Mouse (Mus musculus): Measurements from ENCODE around the gene Twist2. TPM values are rescaled to one million over a fixed set of nuclear protein-coding genes. Genes with fewer than 3 reads are reported as not detected.

The Twist2 gene
- polyA plus RNA-seq (2012; rRNA removed), result 11.6 and 12.9 TPM in 2 replicates

DNA sequence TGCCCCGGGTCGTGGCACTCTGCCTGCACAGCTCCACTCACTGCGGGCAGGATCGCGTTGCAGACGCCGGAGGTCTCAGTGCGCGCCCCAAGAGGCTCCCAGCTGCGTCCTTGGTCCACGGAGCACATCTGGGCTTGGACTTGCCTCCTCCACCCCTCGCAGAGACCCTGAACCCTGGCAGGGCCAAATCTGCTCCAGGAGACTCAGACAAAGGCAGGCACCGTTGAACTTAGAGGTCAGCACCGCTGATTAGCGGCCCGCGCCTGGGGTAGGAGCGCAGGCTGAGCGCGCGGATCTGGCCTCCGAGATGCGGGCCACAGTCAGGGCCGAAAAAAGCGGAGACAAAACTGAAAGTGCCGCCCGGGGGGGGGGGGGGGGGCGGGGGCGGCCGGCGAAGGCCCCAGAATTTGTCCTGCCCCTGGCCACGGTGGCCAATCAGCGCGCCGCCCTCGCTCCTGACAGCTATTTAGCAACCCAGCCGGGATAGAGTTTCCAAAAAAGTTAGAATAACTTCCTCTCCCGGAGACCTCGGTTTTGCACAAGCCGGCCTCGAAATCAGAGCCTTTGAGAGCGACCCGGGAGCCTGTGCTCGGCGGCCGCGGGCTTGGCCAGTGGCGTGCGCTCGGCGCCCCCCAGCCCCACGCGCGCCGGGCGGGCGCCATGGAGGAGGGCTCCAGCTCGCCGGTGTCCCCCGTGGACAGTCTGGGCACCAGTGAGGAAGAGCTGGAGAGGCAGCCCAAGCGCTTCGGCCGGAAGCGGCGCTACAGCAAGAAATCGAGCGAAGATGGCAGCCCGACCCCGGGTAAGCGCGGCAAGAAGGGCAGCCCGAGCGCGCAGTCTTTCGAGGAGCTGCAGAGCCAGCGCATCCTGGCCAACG lies at the start of gene Twist2:
Gene Twist2 (plus strand): TSS at position 495 of the 877 bp plus-strand sequence.
- 2% methylated on average over 77 of the region's 77 CpGs for WGBS
- Histone ChIP-seq H3K4me3 (replicated peaks; ENCODE audit: extremely low read depth, low read depth, low read length) (peak within 1 kb of the TSS; percentile 43), H3K4me1 (ENCODE audit: control insufficient read depth, insufficient read depth, low read length) (no peaks in the 10 kb centered on the region)
- DNase-seq, result peak; percentile 6
- TF ChIP-seq CTCF (IDR thresholded peaks at IDR 0.05; ENCODE audit: insufficient read depth, low read length) (no peak), POLR2A (IDR thresholded peaks at IDR 0.05; ENCODE audit: borderline replicate concordance, extremely low read depth, low read depth, low read length) (no peak)

DNA sequence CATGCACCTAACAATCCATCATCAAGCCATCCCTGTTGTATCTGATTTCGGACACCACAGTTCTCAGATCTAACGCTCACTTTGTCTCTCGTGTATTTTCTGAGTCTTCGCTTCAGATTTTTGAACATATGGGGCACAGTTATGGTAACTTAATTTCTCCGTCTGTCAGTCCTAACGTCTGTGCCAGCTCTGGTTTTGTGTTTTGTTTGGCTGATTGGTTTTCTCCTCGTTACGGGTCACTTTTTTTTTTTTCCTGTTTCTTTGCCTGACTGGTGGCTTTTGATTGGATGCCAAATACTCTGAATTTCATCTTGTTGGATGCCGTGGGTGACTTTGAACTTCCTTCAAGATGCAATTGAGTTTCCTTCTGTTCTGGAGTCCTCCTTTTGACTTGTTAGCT lies 48.3 kb upstream of the Twist2 start:
- H3K4me3 ChIP-seq (replicated peaks; ENCODE audit: extremely low read depth, low read depth, low read length), result no peak overlapping the region
- no peaks in the 10 kb centered on the region for H3K4me1 ChIP-seq (ENCODE audit: control insufficient read depth, insufficient read depth, low read length)
- no peak for DNase-seq
- TF ChIP-seq CTCF (IDR thresholded peaks at IDR 0.05; ENCODE audit: insufficient read depth, low read length), result no peak
- no peak for TF ChIP-seq POLR2A (IDR thresholded peaks at IDR 0.05; ENCODE audit: borderline replicate concordance, extremely low read depth, low read depth, low read length)
- WGBS, result 71% methylated on average over 9 of the region's 9 CpGs

DNA sequence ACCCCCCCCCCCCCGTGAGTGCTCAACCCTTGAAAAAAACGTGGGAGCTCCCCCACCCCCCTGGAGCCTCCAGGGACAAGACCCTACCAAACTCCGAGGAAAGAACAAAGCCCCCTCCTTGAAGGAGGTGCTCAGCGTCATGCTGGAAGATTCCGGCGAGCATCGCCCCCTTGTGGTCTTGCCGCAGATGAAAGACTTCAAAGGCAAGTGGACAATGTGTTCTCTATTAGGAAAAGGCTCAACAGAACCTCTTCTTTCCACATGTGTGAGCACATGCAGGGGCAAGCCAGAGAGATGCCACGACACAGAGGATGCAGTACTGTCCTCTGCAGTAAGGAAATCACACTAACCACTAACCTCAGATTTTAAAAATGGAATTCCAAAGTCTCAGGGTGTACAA lies 46.2 kb upstream of the Twist2 start:
- H3K4me1 ChIP-seq (ENCODE audit: control insufficient read depth, insufficient read depth, low read length), result no peaks in the 10 kb centered on the region
- no peak overlapping the region for H3K4me3 ChIP-seq (replicated peaks; ENCODE audit: extremely low read depth, low read depth, low read length)
- DNase-seq, result peak; percentile 49
- WGBS, result under 1% methylated on average over 9 of the region's 9 CpGs
- peak; percentile 87 for TF ChIP-seq CTCF (IDR thresholded peaks at IDR 0.05; ENCODE audit: insufficient read depth, low read length)
- TF ChIP-seq POLR2A (IDR thresholded peaks at IDR 0.05; ENCODE audit: borderline replicate concordance, extremely low read depth, low read depth, low read length), result no peak

DNA sequence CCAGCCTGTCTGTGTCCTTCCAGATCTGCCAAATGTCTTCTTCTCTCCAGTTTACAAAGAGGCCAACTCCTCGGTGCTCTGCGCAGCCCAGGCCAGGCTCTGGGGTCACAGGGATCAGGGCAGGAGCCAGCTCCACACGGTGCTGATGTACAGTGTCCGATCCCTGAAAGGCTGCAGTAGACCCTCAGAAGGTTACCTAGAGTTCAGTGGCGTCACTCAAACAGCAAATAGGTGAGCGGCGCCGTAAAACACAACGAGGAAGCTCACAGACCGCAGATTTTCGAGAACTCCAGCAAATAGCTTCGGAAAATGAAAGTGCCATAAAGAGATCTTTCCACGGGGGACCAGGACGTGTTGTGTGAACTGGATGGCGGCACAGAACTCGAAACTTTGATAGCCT lies 44.0 kb upstream of the Twist2 start:
- DNase-seq, result peak; percentile 11
- TF ChIP-seq CTCF (IDR thresholded peaks at IDR 0.05; ENCODE audit: insufficient read depth, low read length) (no peak), POLR2A (IDR thresholded peaks at IDR 0.05; ENCODE audit: borderline replicate concordance, extremely low read depth, low read depth, low read length) (no peak)
- H3K4me1 ChIP-seq (ENCODE audit: control insufficient read depth, insufficient read depth, low read length), result no peaks in the 10 kb centered on the region
- 40% methylated on average over 16 of the region's 16 CpGs for WGBS
- H3K4me3 ChIP-seq (replicated peaks; ENCODE audit: extremely low read depth, low read depth, low read length), result peak overlapping the region; percentile 27

DNA sequence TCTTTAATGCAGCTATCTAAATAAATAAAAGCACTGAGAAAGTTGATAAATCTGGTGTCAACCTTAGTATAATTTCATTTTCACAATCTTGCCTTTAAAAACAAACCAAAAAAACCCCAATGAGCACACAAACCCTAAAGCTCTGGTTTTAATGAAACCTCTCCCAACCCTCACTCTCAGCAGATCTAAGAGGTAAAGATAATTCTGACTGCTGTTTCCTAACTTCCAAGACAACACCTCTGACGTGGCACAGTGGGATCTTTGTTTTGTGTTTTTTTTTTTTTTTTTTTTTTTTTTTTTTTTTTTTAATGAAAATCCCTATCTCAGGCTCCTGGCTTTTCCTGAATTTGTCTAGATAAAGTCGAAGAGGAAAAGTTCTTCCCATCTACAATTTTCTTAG lies 43.1 kb upstream of the Twist2 start:
- WGBS, result 46% methylated on average over 2 of the region's 2 CpGs
- DNase-seq, result no peak
- no peaks in the 10 kb centered on the region for H3K4me1 ChIP-seq (ENCODE audit: control insufficient read depth, insufficient read depth, low read length)
- no peak for TF ChIP-seq CTCF (IDR thresholded peaks at IDR 0.05; ENCODE audit: insufficient read depth, low read length)
- no peak for TF ChIP-seq POLR2A (IDR thresholded peaks at IDR 0.05; ENCODE audit: borderline replicate concordance, extremely low read depth, low read depth, low read length)
- H3K4me3 ChIP-seq (replicated peaks; ENCODE audit: extremely low read depth, low read depth, low read length), result no peak overlapping the region

DNA sequence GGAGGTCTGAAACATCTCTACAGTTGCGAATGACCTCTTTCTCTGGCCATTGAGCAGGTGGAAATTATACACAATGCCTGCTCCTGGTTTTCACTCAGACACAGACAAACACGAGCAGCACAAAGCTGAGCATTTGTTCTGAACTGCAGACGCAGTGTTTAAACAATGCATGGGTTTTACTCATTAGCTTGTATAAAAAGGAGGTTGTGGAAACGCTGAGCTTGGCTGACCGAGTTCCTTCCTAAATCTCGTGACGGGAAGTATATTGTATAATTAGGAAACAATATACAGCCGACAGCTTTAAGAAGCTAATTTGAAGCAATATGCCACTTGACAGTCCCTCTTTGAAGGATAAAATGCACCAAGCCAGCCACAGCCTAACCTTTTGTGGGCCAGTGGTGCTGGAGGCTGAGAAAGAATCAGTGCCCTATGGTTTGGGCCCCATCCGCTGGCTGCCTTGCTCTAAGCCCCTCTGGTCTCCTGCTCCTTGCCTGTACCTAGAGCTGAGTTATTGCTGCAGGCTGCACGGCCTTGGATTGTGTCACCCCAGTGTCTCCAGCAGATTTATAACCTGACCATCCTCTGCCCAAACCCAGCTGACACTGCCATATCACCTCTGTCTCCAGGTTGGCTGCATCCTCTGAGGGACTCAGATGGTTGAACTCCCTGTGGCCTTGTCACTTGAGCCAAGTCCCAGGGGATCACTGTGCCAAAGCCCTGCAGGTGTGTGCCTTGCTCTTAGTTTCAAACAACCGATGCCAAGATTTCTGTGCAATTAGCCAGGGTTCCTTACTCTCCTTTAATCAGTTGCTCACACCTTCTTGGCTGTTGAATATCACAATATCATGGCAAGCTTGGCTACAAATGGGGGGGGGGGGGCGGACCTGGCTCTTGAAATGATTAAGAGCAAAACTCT lies 42.4 kb upstream of the Twist2 start:
- no peak for DNase-seq
- Histone ChIP-seq H3K4me1 (ENCODE audit: control insufficient read depth, insufficient read depth, low read length) (no peaks in the 10 kb centered on the region), H3K4me3 (replicated peaks; ENCODE audit: extremely low read depth, low read depth, low read length) (no peak overlapping the region)
- TF ChIP-seq CTCF (IDR thresholded peaks at IDR 0.05; ENCODE audit: insufficient read depth, low read length) (no peak), POLR2A (IDR thresholded peaks at IDR 0.05; ENCODE audit: borderline replicate concordance, extremely low read depth, low read depth, low read length) (no peak)
- WGBS, result 46% methylated on average over 12 of the region's 12 CpGs

DNA sequence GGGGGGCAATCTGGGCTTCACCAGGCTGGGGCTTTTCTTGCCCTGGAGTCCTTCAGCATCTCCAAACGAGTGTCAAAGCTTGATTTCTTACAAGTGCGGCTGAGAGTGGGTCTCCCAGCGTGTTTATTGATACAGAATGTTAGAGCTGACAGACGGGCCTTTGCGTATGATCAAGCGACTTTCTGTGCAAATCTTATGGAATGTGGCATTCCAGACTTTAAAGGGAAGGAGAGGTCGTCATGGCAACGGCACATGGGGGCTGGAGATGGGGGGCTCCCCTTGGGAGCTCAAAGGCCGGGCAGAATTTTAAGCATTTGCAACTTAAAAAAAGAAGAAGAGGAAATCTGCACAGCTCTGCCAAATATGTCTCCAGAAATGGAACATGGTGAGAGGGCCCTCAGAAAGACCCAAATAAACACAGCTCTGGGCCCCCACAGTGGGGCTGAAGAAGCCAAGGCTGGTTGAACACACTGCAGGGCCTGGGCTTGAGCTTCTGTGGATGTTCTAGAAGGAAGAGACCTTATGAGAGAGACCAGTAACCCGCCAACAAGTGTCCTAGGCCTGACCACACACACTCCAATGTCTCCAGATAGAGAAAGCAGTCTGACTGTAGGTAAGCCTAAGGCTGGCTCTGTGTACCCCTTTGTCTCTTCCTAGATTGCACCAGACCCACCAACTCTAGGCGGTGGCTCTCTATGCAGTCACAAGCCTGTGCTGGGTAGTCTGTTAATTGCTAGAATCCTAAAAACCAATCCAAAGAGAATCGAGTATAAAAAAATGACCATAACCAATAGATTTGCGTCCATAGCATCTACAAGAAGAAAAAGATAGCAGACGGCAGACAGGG lies 40.9 kb upstream of the Twist2 start:
- H3K4me1 ChIP-seq (ENCODE audit: control insufficient read depth, insufficient read depth, low read length), result no peaks in the 10 kb centered on the region
- no peak for DNase-seq
- TF ChIP-seq CTCF (IDR thresholded peaks at IDR 0.05; ENCODE audit: insufficient read depth, low read length), result no peak
- TF ChIP-seq POLR2A (IDR thresholded peaks at IDR 0.05; ENCODE audit: borderline replicate concordance, extremely low read depth, low read depth, low read length), result no peak
- WGBS, result 72% methylated on average over 14 of the region's 14 CpGs
- no peak overlapping the region for H3K4me3 ChIP-seq (replicated peaks; ENCODE audit: extremely low read depth, low read depth, low read length)

DNA sequence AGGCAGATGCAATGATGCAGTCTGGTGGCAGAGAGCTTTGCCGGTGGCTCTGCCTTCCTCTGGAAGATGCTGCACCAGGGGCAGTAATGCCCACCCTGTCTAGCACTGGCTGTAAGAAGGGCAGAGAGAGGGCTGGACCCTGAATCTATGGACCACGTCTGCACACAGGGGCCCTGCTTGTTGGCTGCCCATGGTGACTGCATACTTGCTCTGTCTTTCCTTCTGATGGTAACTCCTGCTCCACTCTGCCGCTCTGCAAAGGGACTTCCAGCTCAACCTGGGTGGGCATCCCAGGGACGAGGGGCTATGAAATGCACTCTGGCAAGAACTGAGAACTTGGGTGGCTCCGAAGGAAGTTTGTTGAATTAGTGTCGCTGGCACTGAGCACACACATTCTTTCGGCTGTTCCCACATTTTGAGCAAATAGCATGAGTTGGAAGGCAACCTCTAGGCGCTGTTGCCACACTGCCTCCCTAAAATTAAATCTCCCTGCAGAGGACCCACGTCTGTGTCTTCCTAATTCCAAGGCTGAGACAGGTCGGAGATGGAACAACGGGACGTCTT lies 38.7 kb upstream of the Twist2 start:
- Histone ChIP-seq H3K4me3 (replicated peaks; ENCODE audit: extremely low read depth, low read depth, low read length) (no peak overlapping the region), H3K4me1 (ENCODE audit: control insufficient read depth, insufficient read depth, low read length) (no peaks in the 10 kb centered on the region)
- 38% methylated on average over 12 of the region's 12 CpGs for WGBS
- no peak for DNase-seq
- no peak for TF ChIP-seq POLR2A (IDR thresholded peaks at IDR 0.05; ENCODE audit: borderline replicate concordance, extremely low read depth, low read depth, low read length)
- TF ChIP-seq CTCF (IDR thresholded peaks at IDR 0.05; ENCODE audit: insufficient read depth, low read length), result no peak

Data from lung, adult 2 months (tissue).